Mouse (Mus musculus) heart, embryonic 12.5 days (tissue): ENCODE measurements at regions not wholly inside any gene's neighbourhood (a gene's known extent, or its start where the extent isn't known, plus 50 kb on each side); places are given as distances from the start of the nearest gene placed in this dataset.

ENCODE experiments used
- ATAC-seq: fragments of 200-750 bp; cut with Nextera tagmentation; 2 replicates; pipeline ENCODE4 v1.8.0; 2017; ENCODE audit warnings: moderate TSS enrichment, moderate library complexity; ENCODE audit not compliant: insufficient number of reproducible peaks, low FRiP score
- H3K27ac ChIP-seq: fragments of 300-500 bp; sonication (generic); 2 replicates; pipeline ENCODE4 v1.5.1; 2016; ENCODE audit warnings: mild to moderate bottlenecking, moderate library complexity; ENCODE audit not compliant: poor library complexity, severe bottlenecking
- H3K27me3 ChIP-seq: fragments of 300-500 bp; sonication (generic); replicated peaks from 2 replicates; pipeline ENCODE4 v1.6.1; 2016; ENCODE audit warnings: mild to moderate bottlenecking, moderate library complexity
- H3K36me3 ChIP-seq: fragments of 300-500 bp; sonication (generic); 2 replicates; pipeline ENCODE4 v1.6.1; 2016; ENCODE audit warnings: mild to moderate bottlenecking, moderate library complexity
- H3K4me1 ChIP-seq: fragments of 300-500 bp; sonication (generic); replicated peaks from 2 replicates; pipeline ENCODE4 v1.6.1; 2016; ENCODE audit warnings: mild to moderate bottlenecking
- H3K4me2 ChIP-seq: fragments of 300-500 bp; sonication (generic); 2 replicates; pipeline ENCODE4 v1.6.1; 2016; ENCODE audit warnings: mild to moderate bottlenecking, moderate library complexity
- H3K4me3 ChIP-seq: fragments of 300-500 bp; sonication (generic); 2 replicates; pipeline ENCODE4 v1.5.1; 2016; ENCODE audit warnings: mild to moderate bottlenecking
- H3K9ac ChIP-seq: fragments of 300-500 bp; sonication (generic); 2 replicates; pipeline ENCODE4 v1.6.1; 2016; ENCODE audit warnings: mild to moderate bottlenecking, moderate library complexity
- H3K9me3 ChIP-seq: fragments of 300-500 bp; sonication (generic); replicated peaks from 2 replicates; pipeline ENCODE4 v1.6.1; 2016; ENCODE audit warnings: mild to moderate bottlenecking, moderate library complexity
- WGBS: fragments of 180-500 bp; shearing (Covaris S2); methylation state at CpG from one replicate; pipeline ENCODE4 v1.1.7; 2016; 5-methylcytosine and 5-hydroxymethylcytosine counted together

- Histone ChIP-seq H3K4me2 (no peak overlapping the region), H3K9ac (no peak overlapping the region), H3K4me3 (no peak overlapping the region), H3K27ac (no peak overlapping the region), H3K9me3 (no peaks in the 10 kb centered on the region), H3K36me3 (no peaks in the 10 kb centered on the region), H3K4me1 (no peaks in the 10 kb centered on the region), H3K27me3 (no peaks in the 10 kb centered on the region)
- 78% methylated on average over 4 of the region's 4 CpGs for WGBS
- ATAC-seq = no peak
These were observed 86.2 kb upstream of the Mtap start for GRCm38 (mm10) chr4:89050551-89051199.

- no peaks in the 10 kb centered on the region for H3K9me3 ChIP-seq
- 63% methylated on average over 7 of the region's 7 CpGs for WGBS
- H3K27me3 ChIP-seq = no peaks in the 10 kb centered on the region
- ATAC-seq = no peak
- no peak overlapping the region for H3K4me3 ChIP-seq
- H3K36me3 ChIP-seq = no peaks in the 10 kb centered on the region
- H3K27ac ChIP-seq = no peak overlapping the region
- H3K4me2 ChIP-seq = no peak overlapping the region
- no peaks in the 10 kb centered on the region for H3K4me1 ChIP-seq
- no peak overlapping the region for H3K9ac ChIP-seq
These were observed 87.1 kb upstream of the Mtap start for GRCm38 (mm10) chr4:89049592-89050440.

GRCm38 (mm10) chr4:89044516-89044915 is 92.4 kb upstream of the Mtap start:
- ATAC-seq = no peak
- Histone ChIP-seq H3K4me2 (no peak overlapping the region), H3K4me1 (peaks cover 6% of the 10 kb centered on the region; the same call in 1 of the 2 replicates), H3K9me3 (no peaks in the 10 kb centered on the region), H3K36me3 (no peaks in the 10 kb centered on the region), H3K27ac (no peak overlapping the region), H3K4me3 (no peak overlapping the region), H3K9ac (no peak overlapping the region), H3K27me3 (no peaks in the 10 kb centered on the region)

- H3K9ac ChIP-seq = no peak overlapping the region
- peak; percentile 73 for ATAC-seq
- no peaks in the 10 kb centered on the region for H3K36me3 ChIP-seq
- H3K4me3 ChIP-seq = no peak overlapping the region
- no peaks in the 10 kb centered on the region for H3K9me3 ChIP-seq
- H3K4me2 ChIP-seq = no peak overlapping the region
- H3K27ac ChIP-seq = no peak overlapping the region
- H3K4me1 ChIP-seq = peaks cover 7% of the 10 kb centered on the region; the same call in 1 of the 2 replicates
- H3K27me3 ChIP-seq = no peaks in the 10 kb centered on the region
- WGBS = 10% methylated on average over 1 of the region's 1 CpGs
These were observed 92.9 kb upstream of the Mtap start for GRCm38 (mm10) chr4:89043982-89044381.

- Histone ChIP-seq H3K9me3 (no peaks in the 10 kb centered on the region), H3K36me3 (no peaks in the 10 kb centered on the region), H3K4me2 (no peak overlapping the region), H3K27me3 (no peaks in the 10 kb centered on the region), H3K4me1 (peaks cover 10% of the 10 kb centered on the region; the same call in 1 of the 2 replicates), H3K27ac (no peak overlapping the region; the same call in 1 of the 2 replicates), H3K4me3 (no peak overlapping the region), H3K9ac (no peak overlapping the region)
- 14% methylated on average over 5 of the region's 5 CpGs for WGBS
- no peak for ATAC-seq
These were observed 96.1 kb upstream of the Mtap start for GRCm38 (mm10) chr4:89040856-89041255.

- Histone ChIP-seq H3K27me3 (no peaks in the 10 kb centered on the region), H3K9me3 (no peaks in the 10 kb centered on the region), H3K4me3 (no peak overlapping the region), H3K36me3 (no peaks in the 10 kb centered on the region), H3K4me1 (peaks cover 10% of the 10 kb centered on the region; the same call in 1 of the 2 replicates), H3K27ac (no peak overlapping the region), H3K4me2 (no peak overlapping the region), H3K9ac (no peak overlapping the region)
- no peak for ATAC-seq
- 54% methylated on average over 5 of the region's 5 CpGs for WGBS
These were observed 98.0 kb upstream of the Mtap start for GRCm38 (mm10) chr4:89038906-89039305.

- no peak overlapping the region for H3K27ac ChIP-seq
- H3K4me3 ChIP-seq = no peak overlapping the region
- no peak overlapping the region for H3K4me2 ChIP-seq
- no peak overlapping the region for H3K9ac ChIP-seq
- WGBS = 22% methylated on average over 4 of the region's 4 CpGs
- H3K9me3 ChIP-seq = no peaks in the 10 kb centered on the region
- ATAC-seq = no peak
- H3K4me1 ChIP-seq = peaks cover 13% of the 10 kb centered on the region; the same call in 1 of the 2 replicates
- no peaks in the 10 kb centered on the region for H3K27me3 ChIP-seq
- no peaks in the 10 kb centered on the region for H3K36me3 ChIP-seq
These were observed 98.8 kb upstream of the Mtap start for GRCm38 (mm10) chr4:89038135-89038534.

- WGBS = 65% methylated on average over 2 of the region's 2 CpGs
- H3K27me3 ChIP-seq = no peaks in the 10 kb centered on the region
- H3K4me3 ChIP-seq = no peak overlapping the region
- no peak overlapping the region for H3K27ac ChIP-seq
- no peaks in the 10 kb centered on the region for H3K36me3 ChIP-seq
- no peak overlapping the region for H3K9ac ChIP-seq
- H3K4me1 ChIP-seq = peaks cover 7% of the 10 kb centered on the region; the same call in 1 of the 2 replicates
- no peaks in the 10 kb centered on the region for H3K9me3 ChIP-seq
- ATAC-seq = no peak
- no peak overlapping the region for H3K4me2 ChIP-seq
These were observed 102.1 kb upstream of the Mtap start for GRCm38 (mm10) chr4:89034822-89035221.

- H3K27ac ChIP-seq = no peak overlapping the region
- H3K36me3 ChIP-seq = no peaks in the 10 kb centered on the region
- H3K4me3 ChIP-seq = no peak overlapping the region
- no peak for ATAC-seq
- WGBS = 60% methylated on average over 3 of the region's 3 CpGs
- peaks cover 7% of the 10 kb centered on the region; the same call in 1 of the 2 replicates for H3K4me1 ChIP-seq
- H3K9ac ChIP-seq = no peak overlapping the region
- H3K4me2 ChIP-seq = no peak overlapping the region
- no peaks in the 10 kb centered on the region for H3K27me3 ChIP-seq
- no peaks in the 10 kb centered on the region for H3K9me3 ChIP-seq
These were observed 102.6 kb upstream of the Mtap start for GRCm38 (mm10) chr4:89034299-89034698.

GRCm38 (mm10) chr4:89012681-89013353 is 124.1 kb upstream of the Mtap start:
- no peak for ATAC-seq
- H3K4me1 ChIP-seq = peaks cover 8% of the 10 kb centered on the region; the same call in 1 of the 2 replicates
- H3K9ac ChIP-seq = no peak overlapping the region
- H3K27me3 ChIP-seq = no peaks in the 10 kb centered on the region
- H3K27ac ChIP-seq = no peak overlapping the region
- no peak overlapping the region for H3K4me3 ChIP-seq
- H3K36me3 ChIP-seq = no peaks in the 10 kb centered on the region
- no peaks in the 10 kb centered on the region for H3K9me3 ChIP-seq
- WGBS = 21% methylated on average over 2 of the region's 2 CpGs
- no peak overlapping the region for H3K4me2 ChIP-seq

- no peak overlapping the region for H3K27ac ChIP-seq
- H3K4me1 ChIP-seq = peaks cover 8% of the 10 kb centered on the region; the same call in 1 of the 2 replicates
- no peaks in the 10 kb centered on the region for H3K36me3 ChIP-seq
- 80% methylated on average over 5 of the region's 5 CpGs for WGBS
- no peak overlapping the region for H3K4me2 ChIP-seq
- no peaks in the 10 kb centered on the region for H3K9me3 ChIP-seq
- no peak overlapping the region for H3K9ac ChIP-seq
- ATAC-seq = no peak
- H3K4me3 ChIP-seq = no peak overlapping the region
- H3K27me3 ChIP-seq = no peaks in the 10 kb centered on the region
These were observed 128.4 kb upstream of the Mtap start for GRCm38 (mm10) chr4:89008561-89008960.
